Mouse (Mus musculus) E14TG2a.4 (cell line): ENCODE results near the gene Clstn3.

Experiments used
- CTCF ChIP-seq: conservative IDR thresholded peaks from 2 replicates; pipeline ENCODE4 v1.5.1; 2014; ENCODE audit warnings: low read length
- POU5F1 ChIP-seq: IDR thresholded peaks from 2 replicates; pipeline ENCODE4 v1.6.1; 2014; ENCODE audit warnings: low read length, borderline replicate concordance

DNA sequence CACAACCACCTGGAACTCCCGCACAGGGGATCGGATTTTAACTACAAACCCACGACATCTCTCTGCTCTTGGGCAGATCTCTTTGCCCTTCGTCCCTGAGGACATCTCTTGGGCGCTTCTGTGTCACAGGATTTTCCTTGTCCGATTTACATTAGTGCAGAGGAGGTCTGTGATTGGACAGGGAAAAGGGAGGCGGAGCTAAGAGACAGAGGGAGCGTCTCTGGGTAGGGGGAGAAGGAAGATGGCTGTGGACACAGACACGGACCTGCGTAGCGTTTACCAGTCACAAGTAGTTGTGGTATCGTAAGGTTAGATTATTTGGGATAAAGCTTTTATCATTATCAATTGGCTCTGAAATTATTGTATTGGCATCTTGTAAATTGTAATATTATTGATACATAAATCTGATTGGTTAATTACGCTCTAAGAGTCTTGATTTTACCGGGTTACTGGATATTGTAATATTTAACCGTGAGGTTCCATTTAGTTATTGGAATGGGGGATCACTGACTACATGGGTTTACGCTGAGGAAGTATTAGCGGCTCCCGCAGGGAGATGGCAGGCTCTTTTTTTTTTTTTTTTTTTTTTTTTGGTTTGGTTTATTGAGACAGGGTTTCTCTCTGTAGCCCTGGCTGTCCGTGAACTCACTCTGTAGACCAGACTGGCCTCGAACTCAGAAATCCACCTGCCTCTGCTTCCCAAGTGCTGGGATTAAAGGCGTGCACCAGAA, 21.0 kb upstream of the Clstn3 start:
- TF ChIP-seq CTCF = no peak
- TF ChIP-seq POU5F1 = no peak
